Mouse (Mus musculus): ENCODE results near the gene Rela.
A peak's percentile ranks its signal among the peaks of the same experiment; 100 is the strongest.
"Not testable (repeated sequence)": the region's sequence is repeated elsewhere in the genome, so short reads cannot be mapped to it uniquely, and the experiment has no call there.

Gene Rela

DNA sequence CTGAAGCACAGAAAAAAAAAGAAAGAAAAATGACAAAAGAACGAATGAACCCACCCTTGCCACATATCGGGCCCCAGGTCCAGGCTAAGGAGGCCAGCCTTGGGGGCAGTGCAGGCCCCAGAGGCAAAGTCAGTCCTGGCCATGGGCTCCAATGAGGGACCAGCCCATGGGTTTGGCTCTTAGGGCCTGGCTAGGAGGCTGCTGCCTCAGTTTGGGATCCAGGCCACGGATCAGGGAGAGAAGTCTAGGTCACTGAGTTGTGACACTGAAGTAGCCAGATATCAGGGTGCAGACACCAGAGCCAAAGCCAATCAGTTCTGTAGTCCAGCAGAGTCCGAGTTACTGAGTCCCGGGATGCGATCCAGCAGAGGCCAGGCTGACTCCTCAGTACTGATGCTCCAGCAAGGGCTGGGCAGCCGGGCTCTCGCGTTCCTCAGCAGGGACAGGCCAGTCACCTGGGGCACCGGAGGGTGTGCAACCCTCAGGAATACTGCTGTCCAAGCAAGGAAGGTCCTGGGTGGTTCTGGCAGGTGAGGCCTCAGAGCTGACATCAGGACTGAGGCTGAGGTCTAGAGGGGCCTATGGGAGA is 27.5 kb downstream of the Rela start:
- DNase-seq (ENCODE audit: low spot score in 2 of 2): no peak

- no peak for DNase-seq (ENCODE audit: low spot score in 2 of 2)
These were observed 28.2 kb downstream of the Rela start for GRCm38 (mm10) chr19:5665465-5665864.

DNA sequence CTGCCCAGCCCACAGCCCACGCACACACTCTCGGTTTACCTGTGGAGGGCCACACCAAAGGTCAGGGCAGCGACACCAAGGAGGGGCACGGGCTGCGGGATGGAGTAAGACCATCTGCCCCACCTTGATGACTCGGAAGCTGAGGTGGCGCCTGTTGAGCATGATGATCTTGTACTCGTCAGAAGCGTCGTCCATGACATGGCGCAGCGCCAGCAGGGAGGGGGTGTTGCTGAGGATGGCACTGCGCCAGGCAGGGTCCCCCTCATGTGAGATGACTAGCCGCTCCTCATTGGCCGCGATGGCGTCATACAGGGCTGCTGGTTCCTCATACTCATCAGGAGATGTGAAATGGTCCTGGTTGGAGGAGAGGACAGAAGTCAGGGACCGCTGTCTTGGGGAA is 29.1 kb downstream of the Rela start:
- no peak for DNase-seq (ENCODE audit: low spot score in 2 of 2)

- DNase-seq (ENCODE audit: low spot score in 2 of 2): no peak
These were observed 31.1 kb downstream of the Rela start for GRCm38 (mm10) chr19:5668372-5668771.

DNA sequence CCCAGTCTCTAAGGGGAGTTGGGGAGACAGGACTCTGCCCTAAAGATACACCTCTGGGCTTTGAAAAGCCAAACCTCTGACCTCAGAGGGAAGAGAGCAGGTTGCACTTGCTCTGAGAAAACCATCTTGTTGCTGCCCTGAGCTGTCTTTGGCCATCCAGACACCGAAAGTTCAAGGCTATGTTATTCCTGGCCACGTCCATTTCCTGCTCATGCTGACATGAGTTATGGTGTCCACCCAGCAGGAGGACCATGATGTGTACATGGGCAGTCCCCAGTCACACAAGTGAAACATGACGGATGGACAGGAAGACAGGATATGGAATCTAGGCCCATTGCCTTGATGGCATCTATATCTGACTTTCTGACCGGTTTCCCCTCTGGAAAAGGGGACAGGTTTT is 43.1 kb downstream of the Rela start:
- no peak for DNase-seq (ENCODE audit: low spot score in 2 of 2)

- no peak for DNase-seq (ENCODE audit: low spot score in 2 of 2)
These were observed 47.0 kb downstream of the Rela start for GRCm38 (mm10) chr19:5684236-5684635.

DNA sequence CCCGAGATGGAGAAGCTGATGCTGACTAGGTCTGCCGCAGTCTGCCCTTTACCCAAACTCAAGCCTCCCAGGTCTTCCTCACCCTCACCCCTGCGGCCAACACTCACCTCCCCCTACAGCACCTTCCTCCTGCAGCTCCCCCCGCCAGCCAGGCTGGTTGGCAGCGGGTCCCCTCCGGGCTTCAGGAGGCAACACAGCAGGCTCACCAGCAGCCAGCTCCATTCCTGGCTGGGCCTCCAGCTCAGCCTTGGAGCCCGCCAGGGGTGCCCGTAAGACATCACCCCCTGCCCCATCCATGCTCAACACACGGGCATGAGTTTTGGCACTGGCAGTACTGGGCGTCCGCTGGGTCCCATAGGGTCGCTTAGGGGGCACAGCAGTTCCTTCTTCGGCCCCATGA is 47.7 kb downstream of the Rela start:
- DNase-seq (ENCODE audit: low spot score in 2 of 2): no peak

- DNase-seq (ENCODE audit: low spot score in 2 of 2): no peak
These were observed 48.1 kb downstream of the Rela start for GRCm38 (mm10) chr19:5685431-5685830.

- no peak for DNase-seq (ENCODE audit: low spot score in 2 of 2)
These were observed 48.6 kb downstream of the Rela start for GRCm38 (mm10) chr19:5685861-5686260.

DNA sequence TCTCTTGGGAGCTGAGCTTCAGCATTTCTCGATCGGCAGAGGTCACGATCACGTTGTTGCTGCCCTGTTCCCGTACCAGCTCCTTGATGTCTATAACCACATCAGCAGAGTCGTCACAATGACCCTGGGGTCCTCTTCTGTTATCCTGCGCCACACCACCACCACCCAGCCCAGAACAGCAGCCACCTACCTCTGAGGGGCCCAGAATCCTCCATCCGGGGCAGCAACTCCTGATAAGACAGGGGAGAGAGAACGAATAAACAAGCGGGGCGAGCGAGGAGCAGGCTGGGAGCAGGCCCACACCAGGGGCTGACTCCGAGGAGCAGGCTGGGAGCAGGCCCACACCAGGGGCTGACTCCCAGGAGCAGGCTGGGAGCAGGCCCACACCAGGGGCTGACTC is 49.2 kb downstream of the Rela start:
- DNase-seq (ENCODE audit: low spot score in 2 of 2): no peak

- DNase-seq (ENCODE audit: low spot score in 2 of 2): not testable (repeated sequence)
These were observed 49.7 kb downstream of the Rela start for GRCm38 (mm10) chr19:5686954-5687353.

DNA sequence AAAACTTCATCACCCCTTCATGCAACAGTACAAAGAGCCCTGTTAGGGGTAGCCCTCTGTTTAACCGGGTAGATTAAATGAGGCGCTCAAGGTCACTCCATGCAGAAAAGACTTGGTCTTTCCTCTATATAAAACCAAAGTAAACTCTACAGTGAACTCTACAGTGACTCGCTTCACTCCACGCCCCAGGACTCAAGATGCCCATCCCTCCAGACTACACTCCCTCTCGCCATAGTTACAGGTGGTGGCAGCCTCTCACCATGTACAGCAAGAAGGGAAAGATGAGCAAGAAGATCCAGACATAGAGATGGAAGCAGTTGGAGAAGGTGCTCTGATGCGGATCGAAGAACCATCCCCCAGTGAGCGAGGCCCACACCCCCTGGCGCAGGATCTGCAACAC is 50.5 kb downstream of the Rela start:
- no peak for DNase-seq (ENCODE audit: low spot score in 2 of 2)

DNA sequence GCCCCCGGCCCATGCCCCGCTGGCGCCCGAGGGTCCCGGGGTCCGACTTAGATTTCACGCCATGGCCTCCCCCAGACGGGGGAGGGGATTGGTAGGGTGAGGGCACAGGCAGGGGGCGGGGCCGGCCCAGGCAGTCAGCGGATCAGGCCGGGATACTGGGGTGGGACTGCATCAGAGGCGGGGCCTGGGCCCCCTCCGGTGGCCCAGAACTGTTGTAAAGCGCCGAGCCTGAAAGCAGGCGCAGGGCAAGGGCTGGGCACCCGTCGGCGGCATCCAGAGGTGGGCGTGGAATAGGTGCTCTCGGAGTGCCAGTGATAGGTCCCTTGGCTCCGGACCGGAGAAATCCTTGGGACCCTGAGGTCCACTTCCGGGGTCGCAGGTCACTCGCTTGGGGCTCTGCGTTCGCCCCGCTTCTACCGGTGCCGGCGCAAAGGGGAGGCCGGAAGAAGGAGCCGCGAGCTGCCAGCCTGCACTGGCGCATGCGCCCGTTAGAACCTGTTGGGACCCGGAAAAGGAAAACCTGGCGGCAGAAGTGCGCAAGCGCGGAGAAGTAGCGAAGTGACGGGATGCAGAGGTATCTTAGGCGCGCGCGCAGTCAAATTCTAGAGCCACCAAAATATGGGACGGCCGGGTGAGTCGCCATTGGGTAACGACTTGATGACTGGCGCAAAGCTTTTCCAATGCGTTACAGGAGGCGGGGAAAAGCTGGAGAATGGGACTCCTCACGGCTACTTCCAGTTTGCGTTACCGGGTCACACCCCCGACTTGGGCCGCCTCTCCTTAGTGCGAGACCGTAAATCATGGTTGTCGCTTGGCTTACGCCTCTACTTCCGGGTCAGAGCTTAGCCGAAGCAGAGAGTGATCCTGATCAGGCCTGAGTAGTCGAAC is 51.2 kb downstream of the Rela start, which contains the start of the genes Map3k11 and Pcnx3:
Gene Map3k11 (plus strand): TSS at position 543 of the 888 bp plus-strand sequence.
Gene Pcnx3 (minus strand): TSS at position 709 of the 888 bp plus-strand sequence.
- DNase-seq (ENCODE audit: low spot score in 2 of 2): peak; percentile 97

DNA sequence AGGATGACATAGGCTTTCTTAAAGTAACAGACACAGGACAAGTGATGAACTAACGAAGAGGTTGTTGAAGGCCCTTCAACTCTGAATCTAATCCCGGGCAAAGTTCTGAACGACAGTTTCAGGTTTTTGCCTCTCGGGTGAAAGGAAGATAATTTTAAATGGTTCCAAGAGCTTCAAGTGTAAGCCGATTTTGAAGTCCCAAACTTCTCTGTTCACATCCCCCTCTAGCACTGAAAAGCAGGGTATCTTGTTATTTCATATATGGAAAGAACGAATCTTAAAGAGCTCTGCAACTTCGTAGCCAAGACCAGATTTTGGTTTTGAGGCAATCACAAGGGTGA is 51.8 kb downstream of the Rela start:
- DNase-seq (ENCODE audit: low spot score in 2 of 2): no peak

DNA sequence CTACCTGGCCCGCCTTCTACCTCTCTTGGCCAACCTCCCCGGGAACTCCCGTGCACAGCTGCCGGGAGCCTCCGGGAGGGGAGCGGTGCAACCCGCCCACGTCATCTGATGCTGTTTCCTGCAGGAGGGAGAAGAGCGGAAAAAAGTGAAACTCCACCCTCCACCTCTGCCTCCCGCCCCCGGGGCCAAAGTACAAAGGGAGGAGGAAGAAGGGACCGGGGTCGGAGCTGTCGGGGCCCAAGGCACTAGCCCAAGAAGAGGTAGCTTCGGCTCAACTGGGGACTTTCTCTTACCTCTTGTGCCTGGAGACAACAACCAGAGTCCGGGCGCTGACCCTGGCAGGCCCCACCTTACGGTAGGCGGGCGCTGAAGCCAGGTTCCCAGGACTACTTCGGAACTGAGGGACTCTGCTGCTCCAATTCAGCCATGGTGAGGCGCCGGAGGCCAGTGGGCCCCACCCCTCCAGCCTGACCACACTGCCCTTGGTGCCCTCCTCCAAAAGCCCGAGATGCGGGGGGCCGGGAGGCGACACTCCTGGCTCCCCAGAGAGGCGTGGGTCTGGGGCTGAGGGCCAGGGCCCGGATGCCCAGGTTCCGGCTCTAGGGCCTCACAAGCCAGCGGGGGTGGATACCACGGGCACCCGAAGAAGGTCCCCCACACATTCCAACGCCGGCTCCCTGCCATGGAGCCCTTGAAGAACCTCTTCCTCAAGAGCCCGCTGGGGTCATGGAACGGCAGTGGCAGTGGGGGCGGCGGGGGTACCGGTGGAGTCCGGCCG is 52.5 kb downstream of the Rela start:
- peak; percentile 82 to 91 for DNase-seq (ENCODE audit: low spot score in 2 of 2)

DNA sequence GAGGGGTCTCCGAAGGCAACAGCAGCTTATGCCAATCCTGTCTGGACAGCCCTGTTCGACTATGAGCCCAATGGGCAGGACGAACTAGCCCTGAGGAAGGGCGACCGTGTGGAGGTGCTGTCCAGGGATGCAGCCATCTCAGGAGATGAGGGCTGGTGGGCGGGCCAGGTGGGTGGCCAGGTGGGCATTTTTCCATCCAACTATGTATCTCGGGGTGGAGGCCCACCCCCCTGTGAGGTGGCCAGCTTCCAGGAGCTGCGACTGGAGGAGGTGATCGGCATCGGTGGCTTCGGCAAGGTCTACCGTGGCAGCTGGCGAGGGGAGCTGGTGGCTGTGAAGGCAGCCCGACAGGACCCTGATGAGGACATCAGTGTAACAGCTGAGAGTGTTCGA is 53.1 kb downstream of the Rela start:
- no peak for DNase-seq (ENCODE audit: low spot score in 2 of 2)

DNA sequence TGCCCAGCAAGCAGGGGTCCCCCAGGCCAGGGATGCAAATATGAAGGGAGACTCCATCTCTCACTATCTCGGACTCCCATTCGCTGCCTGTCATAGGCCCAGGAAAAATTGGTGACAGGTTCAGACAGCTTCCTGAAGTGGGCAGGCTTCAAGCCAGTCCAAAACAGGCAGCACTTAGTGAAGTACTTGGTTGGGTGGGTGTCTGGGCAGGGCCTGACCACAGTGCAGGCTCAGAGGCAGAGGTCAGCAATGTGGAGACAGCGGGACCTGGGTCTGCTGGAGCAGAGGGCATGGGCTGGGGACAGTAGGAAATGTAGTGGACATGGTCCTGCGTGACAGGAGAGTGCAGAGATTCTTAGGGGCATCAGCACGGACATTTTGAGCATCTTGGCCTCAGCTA is 54.3 kb downstream of the Rela start:
- DNase-seq (ENCODE audit: low spot score in 2 of 2): no peak

DNA sequence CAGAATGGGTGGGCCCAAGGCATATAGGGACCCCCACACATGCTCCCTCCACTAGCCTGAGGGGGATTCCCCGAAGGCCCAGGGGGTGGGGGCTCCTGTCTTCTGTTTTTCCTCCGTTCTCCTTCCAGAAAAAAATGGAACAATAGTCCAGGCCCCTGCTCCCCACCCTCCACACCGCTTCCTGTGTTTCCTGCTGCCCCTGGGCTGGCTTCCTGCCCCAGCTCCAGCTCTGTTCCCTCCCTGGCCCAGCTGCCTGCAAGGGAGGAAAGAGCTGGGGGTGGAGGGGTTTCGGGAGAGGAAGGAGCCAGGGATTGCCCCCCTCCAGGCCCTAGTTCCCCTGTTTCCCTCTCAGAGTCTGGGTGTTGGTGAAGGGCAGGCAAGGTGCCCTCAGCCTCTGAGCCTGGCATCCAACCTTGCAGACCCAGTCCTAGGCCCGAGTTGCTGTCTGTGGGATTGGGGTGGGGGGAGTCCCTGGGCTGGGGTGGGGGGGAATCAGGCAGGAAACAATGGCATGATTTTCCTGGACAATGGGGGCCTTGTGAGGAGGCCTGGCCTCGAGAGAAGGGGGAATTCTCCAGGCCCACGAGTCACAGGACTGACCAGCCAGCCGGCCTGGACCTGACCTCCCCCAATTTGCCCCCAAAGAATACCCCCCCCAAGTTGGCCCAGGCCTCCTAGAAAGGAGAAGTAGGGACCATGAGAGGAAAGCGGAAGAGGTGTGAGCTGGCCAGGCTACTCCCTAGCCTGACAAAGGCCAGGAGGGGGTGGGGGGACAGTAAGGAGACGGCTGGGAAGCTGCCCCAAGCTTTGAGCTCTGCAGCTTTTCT is 55.0 kb downstream of the Rela start:
- DNase-seq (ENCODE audit: low spot score in 2 of 2): no peak

- DNase-seq (ENCODE audit: low spot score in 2 of 2): no peak
These were observed 55.7 kb downstream of the Rela start for GRCm38 (mm10) chr19:5692913-5693396.

- DNase-seq (ENCODE audit: low spot score in 2 of 2): no peak
These were observed 56.5 kb downstream of the Rela start for GRCm38 (mm10) chr19:5693801-5694200.

DNA sequence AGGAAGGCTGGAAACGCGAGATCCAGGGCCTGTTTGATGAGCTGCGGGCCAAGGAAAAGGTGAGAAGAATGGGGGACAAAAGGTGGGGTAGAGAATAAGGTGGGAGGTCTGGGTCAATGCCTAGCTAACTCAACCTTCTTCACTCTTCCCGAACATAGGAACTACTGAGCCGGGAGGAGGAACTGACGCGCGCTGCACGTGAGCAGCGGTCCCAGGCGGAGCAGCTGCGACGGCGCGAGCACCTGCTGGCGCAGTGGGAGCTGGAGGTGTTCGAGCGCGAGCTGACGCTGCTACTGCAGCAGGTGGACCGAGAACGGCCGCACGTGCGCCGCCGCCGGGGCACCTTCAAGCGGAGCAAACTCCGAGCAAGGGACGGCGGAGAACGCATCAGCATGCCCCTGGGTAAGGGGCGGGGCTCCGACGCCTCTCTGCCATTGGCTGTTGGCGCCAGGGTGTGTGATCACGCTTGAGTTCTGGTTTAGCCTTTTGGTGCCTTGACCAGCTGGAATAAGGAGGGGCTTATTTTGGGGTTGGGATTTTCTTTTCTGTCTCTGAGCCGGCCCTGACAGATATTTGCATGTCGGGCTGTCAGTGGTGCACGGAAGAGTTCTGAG is 58.7 kb downstream of the Rela start:
- no peak for DNase-seq (ENCODE audit: low spot score in 2 of 2)

All from urinary bladder, postnatal 4 days (tissue).